Mouse (Mus musculus): ENCODE measurements around the gene Noc4l. TPM values are rescaled to one million over a fixed set of nuclear protein-coding genes. Genes with fewer than 3 reads are reported as not detected.

Gene Noc4l
- polyA plus RNA-seq, 1 experiment from 2014 or later, result 68.8 TPM

DNA sequence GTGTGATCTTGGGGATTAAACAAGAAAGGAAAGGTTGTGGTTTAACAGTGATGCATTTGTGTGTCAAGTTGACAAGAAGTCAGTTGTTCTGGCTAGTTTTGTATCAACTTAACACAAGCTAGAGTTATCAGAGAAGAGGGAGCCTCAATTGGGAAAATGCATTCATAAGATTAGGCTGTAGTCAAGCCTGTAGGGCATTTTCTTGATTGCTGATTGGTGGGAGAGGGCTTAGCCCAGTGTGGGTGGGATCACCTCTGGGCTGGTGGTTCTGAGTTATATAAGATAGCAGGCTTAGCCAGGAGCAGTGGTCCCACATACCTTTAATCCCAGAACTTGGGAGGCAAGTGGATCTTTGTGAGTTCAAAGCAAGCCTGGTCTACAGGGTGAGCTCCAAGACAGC lies 6.8 kb downstream of the Noc4l start:
- Histone ChIP-seq H3K27me3 (ENCODE audit: control insufficient read depth, insufficient read depth, low read length) (no peaks in the 10 kb centered on the region), H3K9me3 (ENCODE audit: control insufficient read depth, low read length) (no peaks in the 10 kb centered on the region), H3K4me2 (ENCODE audit: low read depth, severe bottlenecking) (no peak overlapping the region), H3K36me3 (ENCODE audit: control insufficient read depth, insufficient read depth, low read length) (peaks cover 31% of the 10 kb centered on the region), H3K27ac (replicated peaks; ENCODE audit: low read depth, low read length) (no peak overlapping the region), H3K9ac (ENCODE audit: low read length) (no peak overlapping the region), H3K4me1 (ENCODE audit: control insufficient read depth, insufficient read depth, low read length) (no peaks in the 10 kb centered on the region), H3K4me3 (ENCODE audit: low read depth, low read length) (no peak overlapping the region)
- ATAC-seq (ENCODE audit: insufficient number of reproducible peaks, low FRiP score, low TSS enrichment, low read depth) (no peak), DNase-seq (ENCODE audit: low spot score) (no peak)

- Histone ChIP-seq H3K36me3 (ENCODE audit: control insufficient read depth, insufficient read depth, low read length) (no peaks in the 10 kb centered on the region), H3K27me3 (ENCODE audit: control insufficient read depth, insufficient read depth, low read length) (no peaks in the 10 kb centered on the region), H3K4me2 (ENCODE audit: low read depth, severe bottlenecking) (peak overlapping the region; percentile 26; the same call in 1 of the 2 replicates), H3K27ac (replicated peaks; ENCODE audit: low read depth, low read length) (no peak overlapping the region), H3K9ac (ENCODE audit: low read length) (peak overlapping the region; percentile 39; the same call in 1 of the 2 replicates), H3K4me1 (ENCODE audit: control insufficient read depth, insufficient read depth, low read length) (no peaks in the 10 kb centered on the region), H3K4me3 (ENCODE audit: low read depth, low read length) (no peak overlapping the region), H3K9me3 (ENCODE audit: control insufficient read depth, low read length) (no peaks in the 10 kb centered on the region)
- DNase-seq (ENCODE audit: low spot score), result peak; percentile 82
- WGBS, result 25% methylated on average over 12 of the region's 12 CpGs
- ATAC-seq (ENCODE audit: insufficient number of reproducible peaks, low FRiP score, low TSS enrichment, low read depth), result peak; percentile 44; the same call in 1 of the 2 replicates
These were observed 13.8 kb downstream of the Noc4l start for GRCm38 (mm10) chr5:110639459-110639858.

GRCm38 (mm10) chr5:110638306-110639074 lies 14.7 kb downstream of the Noc4l start:
- Histone ChIP-seq H3K9ac (ENCODE audit: low read length) (no peak overlapping the region), H3K4me3 (ENCODE audit: low read depth, low read length) (no peak overlapping the region), H3K36me3 (ENCODE audit: control insufficient read depth, insufficient read depth, low read length) (no peaks in the 10 kb centered on the region), H3K4me2 (ENCODE audit: low read depth, severe bottlenecking) (no peak overlapping the region), H3K9me3 (ENCODE audit: control insufficient read depth, low read length) (no peaks in the 10 kb centered on the region), H3K27me3 (ENCODE audit: control insufficient read depth, insufficient read depth, low read length) (no peaks in the 10 kb centered on the region), H3K27ac (replicated peaks; ENCODE audit: low read depth, low read length) (no peak overlapping the region), H3K4me1 (ENCODE audit: control insufficient read depth, insufficient read depth, low read length) (no peaks in the 10 kb centered on the region)
- no peak for ATAC-seq (ENCODE audit: insufficient number of reproducible peaks, low FRiP score, low TSS enrichment, low read depth)
- 80% methylated on average over 7 of the region's 7 CpGs for WGBS
- no peak for DNase-seq (ENCODE audit: low spot score)

DNA sequence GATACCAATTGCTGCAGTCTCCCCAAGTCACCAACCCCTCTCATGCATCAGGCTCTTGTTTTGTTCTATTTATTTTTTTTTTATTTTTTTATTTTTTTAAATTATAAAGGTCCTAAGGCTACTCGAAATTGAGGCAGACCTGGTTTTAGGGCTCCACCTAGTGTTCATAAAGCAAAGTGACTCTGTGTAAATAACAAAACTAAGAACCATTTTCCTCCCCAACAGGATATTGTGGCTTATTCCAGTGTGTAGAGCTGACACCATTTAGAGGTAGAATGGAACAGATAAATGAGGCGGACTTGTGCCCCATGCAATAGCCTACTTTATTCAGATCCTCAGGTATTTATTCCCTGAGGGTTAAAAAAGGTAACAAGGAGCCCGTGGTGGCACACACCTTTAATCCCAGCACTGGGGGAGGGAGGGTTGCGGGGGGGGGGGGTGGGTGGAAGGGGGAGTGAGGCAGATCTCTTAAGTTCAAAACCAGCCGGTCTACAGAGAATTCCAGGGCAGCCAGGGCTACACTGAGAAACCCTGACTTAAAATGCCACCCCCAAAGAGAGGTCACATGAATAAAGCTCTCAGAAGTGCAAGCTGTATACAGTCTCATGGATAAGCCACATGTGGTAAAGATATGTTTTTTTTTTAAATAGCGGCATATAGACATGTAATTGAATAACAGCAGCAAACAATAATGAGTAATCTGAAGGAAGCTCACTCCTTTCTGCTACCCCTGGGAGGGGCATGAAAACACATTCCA lies 17.1 kb downstream of the Noc4l start:
- H3K9ac ChIP-seq (ENCODE audit: low read length), result no peak overlapping the region
- no peaks in the 10 kb centered on the region for H3K27me3 ChIP-seq (ENCODE audit: control insufficient read depth, insufficient read depth, low read length)
- no peak overlapping the region for H3K27ac ChIP-seq (replicated peaks; ENCODE audit: low read depth, low read length)
- WGBS, result 42% methylated on average over 6 of the region's 6 CpGs
- no peak overlapping the region for H3K4me2 ChIP-seq (ENCODE audit: low read depth, severe bottlenecking)
- no peaks in the 10 kb centered on the region for H3K4me1 ChIP-seq (ENCODE audit: control insufficient read depth, insufficient read depth, low read length)
- H3K36me3 ChIP-seq (ENCODE audit: control insufficient read depth, insufficient read depth, low read length), result no peaks in the 10 kb centered on the region
- ATAC-seq (ENCODE audit: insufficient number of reproducible peaks, low FRiP score, low TSS enrichment, low read depth) (no peak), DNase-seq (ENCODE audit: low spot score) (no peak)
- H3K4me3 ChIP-seq (ENCODE audit: low read depth, low read length), result no peak overlapping the region
- no peaks in the 10 kb centered on the region for H3K9me3 ChIP-seq (ENCODE audit: control insufficient read depth, low read length)

DNA sequence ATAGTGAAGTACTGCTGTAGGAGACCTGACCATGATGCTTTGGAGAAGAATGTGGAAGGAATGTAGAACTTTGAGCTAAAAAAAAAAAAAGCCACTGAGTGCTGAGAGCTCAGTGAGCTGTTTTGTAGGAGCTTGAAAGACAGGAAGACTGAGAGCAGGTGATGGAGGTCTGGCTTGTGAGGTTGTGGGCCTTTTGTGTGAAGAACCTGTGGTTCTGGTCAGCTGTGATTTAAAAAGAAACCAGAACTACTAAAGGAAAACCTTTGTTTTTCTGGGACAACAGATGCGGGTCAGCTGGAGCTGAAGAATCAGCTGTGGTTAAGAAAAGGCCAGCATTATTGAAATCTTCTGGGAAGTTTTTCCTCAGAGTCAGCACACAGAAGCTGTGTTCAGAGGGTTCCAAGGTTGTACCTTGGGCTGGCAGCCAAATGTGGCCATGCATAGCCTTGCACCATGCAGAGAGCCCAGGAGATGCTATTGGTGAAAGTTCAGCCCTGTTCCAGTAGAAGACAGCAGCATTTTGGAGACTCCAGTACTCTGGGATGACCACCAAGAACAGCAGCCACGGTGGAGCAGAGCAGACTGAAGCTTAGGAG lies 23.6 kb downstream of the Noc4l start:
- H3K9me3 ChIP-seq (ENCODE audit: control insufficient read depth, low read length), result no peaks in the 10 kb centered on the region
- H3K27me3 ChIP-seq (ENCODE audit: control insufficient read depth, insufficient read depth, low read length), result no peaks in the 10 kb centered on the region
- no peak overlapping the region for H3K4me3 ChIP-seq (ENCODE audit: low read depth, low read length)
- H3K27ac ChIP-seq (replicated peaks; ENCODE audit: low read depth, low read length), result no peak overlapping the region
- 84% methylated on average over 2 of the region's 2 CpGs for WGBS
- DNase-seq (ENCODE audit: low spot score) (no peak), ATAC-seq (ENCODE audit: insufficient number of reproducible peaks, low FRiP score, low TSS enrichment, low read depth) (no peak)
- no peak overlapping the region for H3K9ac ChIP-seq (ENCODE audit: low read length)
- no peaks in the 10 kb centered on the region for H3K36me3 ChIP-seq (ENCODE audit: control insufficient read depth, insufficient read depth, low read length)
- H3K4me2 ChIP-seq (ENCODE audit: low read depth, severe bottlenecking), result no peak overlapping the region
- no peaks in the 10 kb centered on the region; the same call in 1 of the 2 replicates for H3K4me1 ChIP-seq (ENCODE audit: control insufficient read depth, insufficient read depth, low read length)

DNA sequence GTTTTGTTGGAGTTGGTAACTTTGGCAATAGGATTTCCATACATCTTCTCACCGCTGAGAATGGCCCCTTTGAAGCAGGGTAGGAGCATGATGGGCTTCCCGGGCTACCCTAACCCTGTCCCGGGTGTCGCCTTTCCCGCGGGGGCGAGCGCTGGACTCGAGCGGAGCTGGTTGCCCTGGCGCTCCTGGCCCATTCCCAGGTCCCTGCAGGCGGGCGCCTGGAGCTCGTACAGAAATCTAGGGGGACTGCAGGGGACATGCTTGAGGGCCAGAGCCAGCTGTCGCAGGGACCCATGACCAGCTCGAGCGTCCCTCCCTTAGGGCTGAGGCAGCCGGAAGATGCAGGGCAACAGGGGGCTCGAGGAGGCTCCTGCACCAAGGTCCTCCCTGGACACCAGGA lies 25.1 kb downstream of the Noc4l start:
- Histone ChIP-seq H3K4me1 (ENCODE audit: control insufficient read depth, insufficient read depth, low read length) (no peaks in the 10 kb centered on the region; the same call in 1 of the 2 replicates), H3K27ac (replicated peaks; ENCODE audit: low read depth, low read length) (no peak overlapping the region), H3K27me3 (ENCODE audit: control insufficient read depth, insufficient read depth, low read length) (no peaks in the 10 kb centered on the region), H3K9ac (ENCODE audit: low read length) (no peak overlapping the region), H3K4me3 (ENCODE audit: low read depth, low read length) (no peak overlapping the region), H3K36me3 (ENCODE audit: control insufficient read depth, insufficient read depth, low read length) (no peaks in the 10 kb centered on the region), H3K9me3 (ENCODE audit: control insufficient read depth, low read length) (no peaks in the 10 kb centered on the region), H3K4me2 (ENCODE audit: low read depth, severe bottlenecking) (peak overlapping the region; percentile 22; the same call in 1 of the 2 replicates)
- ATAC-seq (ENCODE audit: insufficient number of reproducible peaks, low FRiP score, low TSS enrichment, low read depth), result no peak
- no peak for DNase-seq (ENCODE audit: low spot score)
- WGBS, result 15% methylated on average over 19 of the region's 19 CpGs

DNA sequence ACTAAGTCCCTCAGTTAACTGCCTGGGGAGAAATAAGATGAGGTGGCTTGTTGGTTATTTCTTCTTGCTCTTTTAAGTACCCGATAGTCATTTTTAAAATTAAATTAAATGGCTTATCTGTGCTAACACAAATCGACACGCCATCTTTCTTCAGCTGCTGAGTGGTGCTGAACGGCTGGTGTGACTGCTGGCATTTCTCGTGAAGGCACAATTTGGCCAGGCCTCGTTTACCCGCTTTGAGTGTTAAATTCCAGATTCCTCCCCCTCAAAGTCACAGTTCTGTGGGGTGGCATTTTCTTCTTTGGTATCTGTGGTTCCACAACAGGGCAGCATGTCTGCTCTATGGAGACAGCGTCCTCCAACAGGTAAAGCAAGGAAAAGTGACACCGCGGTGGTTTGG lies 25.9 kb downstream of the Noc4l start:
- H3K27ac ChIP-seq (replicated peaks; ENCODE audit: low read depth, low read length), result no peak overlapping the region
- 55% methylated on average over 10 of the region's 10 CpGs for WGBS
- DNase-seq (ENCODE audit: low spot score), result no peak
- H3K9ac ChIP-seq (ENCODE audit: low read length), result no peak overlapping the region
- ATAC-seq (ENCODE audit: insufficient number of reproducible peaks, low FRiP score, low TSS enrichment, low read depth), result no peak
- H3K27me3 ChIP-seq (ENCODE audit: control insufficient read depth, insufficient read depth, low read length), result no peaks in the 10 kb centered on the region
- no peak overlapping the region for H3K4me2 ChIP-seq (ENCODE audit: low read depth, severe bottlenecking)
- no peaks in the 10 kb centered on the region for H3K36me3 ChIP-seq (ENCODE audit: control insufficient read depth, insufficient read depth, low read length)
- H3K9me3 ChIP-seq (ENCODE audit: control insufficient read depth, low read length), result no peaks in the 10 kb centered on the region
- no peaks in the 10 kb centered on the region; the same call in 1 of the 2 replicates for H3K4me1 ChIP-seq (ENCODE audit: control insufficient read depth, insufficient read depth, low read length)
- H3K4me3 ChIP-seq (ENCODE audit: low read depth, low read length), result no peak overlapping the region

- Histone ChIP-seq H3K4me2 (ENCODE audit: low read depth, severe bottlenecking) (no peak overlapping the region), H3K27ac (replicated peaks; ENCODE audit: low read depth, low read length) (no peak overlapping the region), H3K4me1 (ENCODE audit: control insufficient read depth, insufficient read depth, low read length) (no peaks in the 10 kb centered on the region; the same call in 1 of the 2 replicates), H3K27me3 (ENCODE audit: control insufficient read depth, insufficient read depth, low read length) (no peaks in the 10 kb centered on the region), H3K4me3 (ENCODE audit: low read depth, low read length) (no peak overlapping the region), H3K36me3 (ENCODE audit: control insufficient read depth, insufficient read depth, low read length) (no peaks in the 10 kb centered on the region), H3K9me3 (ENCODE audit: control insufficient read depth, low read length) (no peaks in the 10 kb centered on the region), H3K9ac (ENCODE audit: low read length) (no peak overlapping the region)
- 83% methylated on average over 2 of the region's 2 CpGs for WGBS
- DNase-seq (ENCODE audit: low spot score) (no peak), ATAC-seq (ENCODE audit: insufficient number of reproducible peaks, low FRiP score, low TSS enrichment, low read depth) (no peak)
These were observed 28.9 kb downstream of the Noc4l start for GRCm38 (mm10) chr5:110624319-110624718.

Data from limb, embryonic 11.5 days (tissue).